Mouse (Mus musculus) hindbrain, embryonic 16.5 days (tissue): ENCODE measurements around the gene Apbb2. TPM values are rescaled to one million over a fixed set of nuclear protein-coding genes. Genes with fewer than 3 reads are reported as not detected.
A peak's percentile ranks its signal among the peaks of the same experiment; 100 is the strongest.

Experiments
- ATAC-seq: fragments of 200-750 bp; cut with Nextera tagmentation; 2 replicates; pipeline ENCODE4 v1.8.0; 2017; ENCODE audit warnings: moderate TSS enrichment, moderate library complexity
- H3K27ac ChIP-seq: fragments of 300-500 bp; sonication (generic); 2 replicates; pipeline ENCODE4 v1.5.1; 2014; ENCODE audit warnings: low read depth, mild to moderate bottlenecking, control low read depth, low read length, moderate library complexity
- H3K27me3 ChIP-seq: fragments of 300-500 bp; sonication (generic); replicated peaks from 2 replicates; pipeline ENCODE4 v1.6.1; 2014; ENCODE audit warnings: low read length; ENCODE audit not compliant: control insufficient read depth, insufficient read depth
- H3K36me3 ChIP-seq: fragments of 300-500 bp; sonication (generic); 2 replicates; pipeline ENCODE4 v1.6.1; 2014; ENCODE audit warnings: mild to moderate bottlenecking, low read length, moderate library complexity, mixed read lengths; ENCODE audit not compliant: control insufficient read depth, insufficient read depth
- H3K4me1 ChIP-seq: fragments of 300-500 bp; sonication (generic); 2 replicates; pipeline ENCODE4 v1.6.1; 2014; ENCODE audit warnings: low read depth, low read length; ENCODE audit not compliant: control insufficient read depth, insufficient read depth
- H3K4me2 ChIP-seq: fragments of 300-500 bp; sonication (generic); 2 replicates; pipeline ENCODE4 v1.6.1; 2014; ENCODE audit warnings: mild to moderate bottlenecking, low read length, control low read depth, moderate library complexity
- H3K4me3 ChIP-seq: fragments of 300-500 bp; sonication (generic); 2 replicates; pipeline ENCODE4 v1.5.1; 2014; ENCODE audit warnings: mild to moderate bottlenecking, low read length, control low read depth, moderate library complexity
- H3K9ac ChIP-seq: fragments of 300-500 bp; sonication (generic); 2 replicates; pipeline ENCODE4 v1.6.1; 2014; ENCODE audit warnings: low read depth, mild to moderate bottlenecking, control low read depth, low read length, moderate library complexity
- H3K9me3 ChIP-seq: fragments of 300-500 bp; sonication (generic); 2 replicates; pipeline ENCODE4 v1.6.1; 2014; ENCODE audit warnings: mild to moderate bottlenecking, low read length, moderate library complexity; ENCODE audit not compliant: control insufficient read depth
- WGBS: fragments of 180-500 bp; shearing (Covaris S2); extraction: QIAGEN DNeasy Blood & Tissue Kit; methylation state at CpG from one replicate; pipeline ENCODE4 v1.1.7; 2014; 5-methylcytosine and 5-hydroxymethylcytosine counted together
- polyA plus RNA-seq: library from polyadenylated mRNA; unstranded; fragments of >200 nt; fragmentation: Nextera tagmentation; extraction: Ambion mirVana; gene quantifications from 2 replicates; pipeline ENCODE4 v1.2.1, GENCODE M21; 2015

The Apbb2 gene
- polyA plus RNA-seq, 1 experiment from 2014 or later: 97.0 TPM

DNA sequence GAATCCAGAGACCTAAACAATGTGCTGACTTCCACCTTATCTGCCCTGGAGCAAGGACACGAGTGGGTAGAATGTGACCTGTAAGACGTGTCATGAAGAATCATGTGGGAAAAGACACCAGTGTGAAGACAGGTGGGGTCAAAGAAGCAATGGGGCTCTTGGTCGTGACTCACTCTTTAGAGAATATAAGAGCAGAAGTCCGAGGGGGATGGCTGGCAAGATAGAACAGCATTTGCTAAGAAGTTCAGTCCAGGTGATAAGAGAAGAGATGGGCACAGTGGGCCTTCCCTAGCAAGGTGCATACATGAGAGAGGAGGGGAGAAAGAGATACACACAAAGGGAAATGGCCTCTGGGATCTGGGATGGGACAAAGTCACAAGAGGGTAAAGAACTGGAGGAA, 163.8 kb downstream of the Apbb2 start:
- H3K27me3 ChIP-seq: no peaks in the 10 kb centered on the region
- H3K27ac ChIP-seq: no peak overlapping the region
- H3K9me3 ChIP-seq: no peaks in the 10 kb centered on the region
- no peaks in the 10 kb centered on the region; the same call in 1 of the 2 replicates for H3K4me1 ChIP-seq
- H3K36me3 ChIP-seq: 0 out of 2 replicates have a peak, but pooled peaks cover 4% of the 10 kb centered on the region
- no peak for ATAC-seq
- H3K4me2 ChIP-seq: no peak overlapping the region
- WGBS: 90% methylated on average over 4 of the region's 4 CpGs
- H3K4me3 ChIP-seq: no peak overlapping the region
- H3K9ac ChIP-seq: no peak overlapping the region

DNA sequence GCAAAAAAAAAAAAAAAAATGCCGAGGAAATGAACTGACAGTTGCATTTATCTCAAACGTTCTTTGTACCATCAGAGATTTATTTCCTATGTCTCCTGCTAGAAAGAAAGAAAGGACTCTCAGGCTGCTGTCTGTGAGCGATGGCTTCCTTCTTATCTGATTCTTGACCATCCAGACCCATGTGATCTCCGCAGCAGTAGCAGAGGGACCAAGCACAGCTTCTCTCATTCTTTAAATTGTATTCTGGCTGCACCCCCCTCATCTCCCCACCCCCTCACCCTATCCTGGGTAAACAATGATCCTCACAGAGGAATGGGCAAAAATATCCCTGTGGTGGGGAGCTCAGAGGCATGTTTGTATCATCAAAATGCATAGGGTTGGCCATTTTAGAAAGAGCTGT, 165.5 kb downstream of the Apbb2 start:
- 0 out of 2 replicates have a peak, but pooled peaks have one; percentile 41 for ATAC-seq
- Histone ChIP-seq H3K9me3 (no peaks in the 10 kb centered on the region), H3K36me3 (0 out of 2 replicates have a peak, but pooled peaks cover 4% of the 10 kb centered on the region), H3K4me2 (no peak overlapping the region), H3K9ac (no peak overlapping the region), H3K27ac (no peak overlapping the region), H3K4me1 (no peaks in the 10 kb centered on the region; the same call in 1 of the 2 replicates), H3K4me3 (no peak overlapping the region), H3K27me3 (no peaks in the 10 kb centered on the region)
- WGBS: 53% methylated on average over 4 of the region's 4 CpGs

DNA sequence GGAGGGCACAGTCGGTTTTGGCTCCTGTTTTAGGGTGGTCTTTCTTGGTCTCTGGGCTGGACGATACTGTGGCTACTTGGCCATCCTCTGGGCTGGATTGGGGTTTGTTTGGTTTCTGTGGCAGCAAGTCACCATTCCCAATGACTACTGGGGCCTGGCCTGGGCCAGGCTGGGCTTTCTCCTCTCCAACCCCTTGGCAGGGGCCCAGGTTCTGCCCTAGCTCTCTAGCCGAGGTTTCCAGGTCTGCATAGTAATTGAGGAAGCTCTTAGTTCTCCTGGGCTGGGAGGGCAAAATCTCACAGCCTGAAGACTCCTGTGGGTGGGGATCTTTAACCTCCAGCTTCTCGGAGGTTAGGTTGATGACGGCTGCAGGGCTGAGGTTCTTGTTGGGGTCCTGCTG, 167.0 kb downstream of the Apbb2 start:
- Histone ChIP-seq H3K27me3 (no peaks in the 10 kb centered on the region), H3K9me3 (no peaks in the 10 kb centered on the region), H3K4me2 (no peak overlapping the region), H3K36me3 (0 out of 2 replicates have a peak, but pooled peaks cover 4% of the 10 kb centered on the region), H3K27ac (no peak overlapping the region), H3K4me1 (no peaks in the 10 kb centered on the region; the same call in 1 of the 2 replicates), H3K4me3 (no peak overlapping the region), H3K9ac (no peak overlapping the region)
- no peak; the same call in 1 of the 2 replicates for ATAC-seq
- WGBS: 91% methylated on average over 5 of the region's 5 CpGs

DNA sequence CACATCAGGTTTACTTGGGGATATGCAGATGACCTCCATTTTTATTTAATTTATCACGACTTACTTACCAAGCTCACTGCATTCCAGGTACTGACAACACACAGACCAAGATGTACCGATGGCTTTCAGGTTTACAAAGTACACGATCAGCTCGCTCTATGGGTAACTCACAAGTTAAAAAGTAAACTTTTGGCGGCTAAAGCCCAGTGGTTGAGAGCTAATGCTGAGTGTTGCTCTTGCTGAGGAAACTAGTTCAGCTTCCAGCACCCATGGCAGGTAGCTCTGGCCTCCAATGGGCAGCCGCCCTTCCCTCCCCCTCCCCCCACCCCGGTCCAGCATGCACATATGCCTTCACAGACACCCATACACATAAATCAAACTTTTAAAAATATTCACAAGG, 173.1 kb downstream of the Apbb2 start:
- Histone ChIP-seq H3K27ac (no peak overlapping the region), H3K36me3 (no peaks in the 10 kb centered on the region), H3K4me2 (no peak overlapping the region), H3K4me1 (no peaks in the 10 kb centered on the region), H3K9me3 (no peaks in the 10 kb centered on the region), H3K9ac (no peak overlapping the region), H3K27me3 (no peaks in the 10 kb centered on the region), H3K4me3 (no peak overlapping the region)
- ATAC-seq: no peak
- 95% methylated on average over 7 of the region's 7 CpGs for WGBS

DNA sequence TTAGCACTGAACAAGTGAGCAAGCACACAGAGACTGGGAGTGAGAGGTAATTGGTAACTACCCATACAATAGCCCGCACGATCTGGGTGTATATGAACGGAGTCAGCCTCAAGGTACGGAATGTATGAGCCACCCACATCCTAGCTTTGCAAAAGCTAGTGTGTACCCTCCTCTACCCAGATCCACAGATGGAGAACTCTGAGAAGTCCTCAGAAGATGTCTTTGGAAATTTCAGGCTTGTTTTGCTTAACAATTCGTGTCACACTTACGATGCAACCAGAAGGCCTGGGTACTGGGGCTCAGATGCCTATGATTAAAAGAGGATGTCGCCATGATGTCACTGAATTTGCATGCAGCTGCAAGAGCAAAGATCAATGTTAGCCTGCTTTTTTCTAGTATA, 176.3 kb downstream of the Apbb2 start:
- Histone ChIP-seq H3K27ac (no peak overlapping the region), H3K9ac (no peak overlapping the region), H3K9me3 (no peaks in the 10 kb centered on the region), H3K27me3 (no peaks in the 10 kb centered on the region), H3K4me1 (no peaks in the 10 kb centered on the region), H3K4me3 (no peak overlapping the region), H3K36me3 (no peaks in the 10 kb centered on the region), H3K4me2 (no peak overlapping the region)
- WGBS: 78% methylated on average over 7 of the region's 7 CpGs
- ATAC-seq: no peak

DNA sequence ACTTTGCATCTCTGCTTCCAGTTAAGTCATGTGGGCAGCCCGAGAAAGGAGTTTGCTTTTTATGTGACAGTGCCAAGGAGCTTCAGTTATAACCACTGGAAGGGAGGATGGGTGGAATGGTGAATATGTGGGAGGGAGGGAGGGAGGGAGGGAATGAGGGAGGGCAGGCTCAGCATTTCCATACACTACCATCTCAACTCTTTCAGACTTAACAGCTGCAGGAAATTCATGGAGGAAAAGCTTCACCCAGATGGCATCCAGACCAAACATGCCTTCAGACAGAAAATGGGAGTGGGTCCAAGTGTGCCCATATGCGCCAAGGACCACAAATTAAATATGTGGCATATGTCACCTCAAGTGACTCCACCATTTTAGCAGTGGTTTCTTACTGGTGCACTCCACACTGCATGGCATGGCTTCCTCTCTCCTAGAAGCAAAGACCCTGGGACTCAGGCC, 181.8 kb downstream of the Apbb2 start:
- Histone ChIP-seq H3K4me3 (no peak overlapping the region), H3K9ac (no peak overlapping the region), H3K4me2 (no peak overlapping the region), H3K36me3 (no peaks in the 10 kb centered on the region), H3K4me1 (no peaks in the 10 kb centered on the region; the same call in 1 of the 2 replicates), H3K27me3 (no peaks in the 10 kb centered on the region), H3K9me3 (no peaks in the 10 kb centered on the region), H3K27ac (no peak overlapping the region)
- peak; percentile 54 for ATAC-seq
- WGBS: 78% methylated on average over 2 of the region's 2 CpGs

DNA sequence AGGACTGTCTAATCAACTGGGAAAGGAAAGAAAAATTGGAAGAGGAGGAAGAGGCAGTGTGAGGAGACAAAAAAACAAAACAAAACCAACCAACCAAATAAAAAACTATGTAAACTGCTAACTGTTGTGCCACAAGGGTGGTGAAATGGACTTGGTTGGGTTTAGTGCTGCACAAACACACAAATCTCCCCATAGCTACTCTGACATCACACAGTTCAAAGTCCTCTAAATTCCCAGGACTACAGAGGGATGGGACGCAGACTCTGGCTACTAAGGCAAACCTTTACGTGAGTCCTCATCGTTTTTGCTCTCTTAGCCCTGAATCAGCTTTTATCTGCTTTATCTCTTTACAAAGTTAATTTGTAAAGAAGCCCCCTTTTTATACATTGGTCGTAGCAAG, 183.4 kb downstream of the Apbb2 start:
- no peaks in the 10 kb centered on the region for H3K36me3 ChIP-seq
- H3K4me3 ChIP-seq: no peak overlapping the region
- H3K4me1 ChIP-seq: no peaks in the 10 kb centered on the region; the same call in 1 of the 2 replicates
- H3K9ac ChIP-seq: no peak overlapping the region
- no peaks in the 10 kb centered on the region for H3K9me3 ChIP-seq
- H3K27ac ChIP-seq: no peak overlapping the region
- no peaks in the 10 kb centered on the region for H3K27me3 ChIP-seq
- WGBS: 95% methylated on average over 4 of the region's 4 CpGs
- no peak for ATAC-seq
- H3K4me2 ChIP-seq: no peak overlapping the region

DNA sequence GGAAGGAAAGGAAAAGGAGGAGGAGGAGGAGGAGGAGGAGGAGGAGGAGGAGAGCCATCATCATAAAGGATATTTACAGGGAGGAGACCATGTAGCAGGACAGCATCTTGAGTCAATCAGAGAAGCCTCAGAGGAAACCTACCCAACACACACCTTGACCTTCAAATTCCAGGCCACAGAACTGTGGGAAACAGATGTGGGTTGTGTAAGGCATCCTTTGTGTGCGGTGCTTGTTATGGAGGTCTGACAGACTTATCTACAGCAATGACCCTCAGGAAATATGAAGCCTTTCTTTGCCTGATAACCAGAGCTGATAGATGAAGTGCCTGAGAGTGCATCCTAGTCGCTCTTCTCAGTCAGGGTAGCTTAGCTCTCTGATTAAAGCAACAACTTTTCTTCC, 189.5 kb downstream of the Apbb2 start:
- H3K4me2 ChIP-seq: no peak overlapping the region
- no peaks in the 10 kb centered on the region for H3K27me3 ChIP-seq
- no peak overlapping the region for H3K9ac ChIP-seq
- no peak for ATAC-seq
- no peak overlapping the region for H3K4me3 ChIP-seq
- no peaks in the 10 kb centered on the region for H3K36me3 ChIP-seq
- 76% methylated on average over 2 of the region's 2 CpGs for WGBS
- H3K9me3 ChIP-seq: no peaks in the 10 kb centered on the region
- H3K4me1 ChIP-seq: no peaks in the 10 kb centered on the region; the same call in 1 of the 2 replicates
- no peak overlapping the region for H3K27ac ChIP-seq

DNA sequence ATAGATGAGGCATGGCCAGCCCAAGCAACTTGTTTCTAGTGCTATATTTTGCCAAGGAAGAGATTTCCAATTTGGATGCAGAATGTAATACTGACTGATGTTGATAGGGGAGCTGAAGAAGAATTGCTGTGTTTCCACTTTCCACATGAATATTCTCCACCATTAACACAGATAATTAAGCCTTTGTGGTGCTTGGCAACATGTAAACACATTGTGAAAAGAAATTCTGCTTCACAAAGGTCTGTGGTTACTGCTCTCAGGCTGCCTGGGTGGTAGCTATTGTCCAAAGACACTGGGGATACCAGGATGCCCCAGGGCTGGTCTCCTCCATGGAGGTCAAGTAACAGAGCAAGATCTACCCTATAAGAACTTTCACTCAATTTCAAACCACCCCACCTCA, 190.5 kb downstream of the Apbb2 start:
- Histone ChIP-seq H3K4me2 (no peak overlapping the region), H3K27me3 (no peaks in the 10 kb centered on the region), H3K4me1 (no peaks in the 10 kb centered on the region; the same call in 1 of the 2 replicates), H3K27ac (no peak overlapping the region), H3K4me3 (no peak overlapping the region), H3K9me3 (no peaks in the 10 kb centered on the region), H3K9ac (no peak overlapping the region), H3K36me3 (no peaks in the 10 kb centered on the region)
- no peak for ATAC-seq

DNA sequence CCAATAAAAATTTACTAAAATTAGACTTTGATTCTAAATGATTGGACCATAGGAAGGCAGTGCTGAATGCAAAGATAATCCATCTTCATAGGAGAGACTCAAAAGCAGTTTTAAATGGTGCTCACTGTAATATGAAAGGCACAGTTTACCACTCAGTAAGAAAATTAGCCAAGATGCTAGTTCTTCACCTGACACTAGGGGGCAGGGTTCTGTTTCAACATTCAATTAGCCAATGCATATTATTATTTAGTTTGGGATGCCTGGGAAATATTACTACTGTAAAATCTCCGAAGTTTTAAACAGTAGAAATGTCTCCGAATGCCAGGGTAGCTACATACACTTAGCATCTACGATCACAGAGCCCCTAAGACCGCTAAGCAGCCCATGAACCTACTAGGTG, 194.7 kb downstream of the Apbb2 start:
- H3K4me2 ChIP-seq: no peak overlapping the region
- no peak overlapping the region for H3K4me3 ChIP-seq
- H3K27ac ChIP-seq: no peak overlapping the region
- H3K27me3 ChIP-seq: no peaks in the 10 kb centered on the region
- no peaks in the 10 kb centered on the region; the same call in 1 of the 2 replicates for H3K4me1 ChIP-seq
- WGBS: 77% methylated on average over 4 of the region's 4 CpGs
- no peaks in the 10 kb centered on the region for H3K36me3 ChIP-seq
- no peaks in the 10 kb centered on the region for H3K9me3 ChIP-seq
- no peak overlapping the region for H3K9ac ChIP-seq
- ATAC-seq: no peak
